Mouse (Mus musculus) T-helper 1 cell (primary cell): ENCODE results near the gene Elane.
"Not testable (repeated sequence)": the region's sequence is repeated elsewhere in the genome, so short reads cannot be mapped to it uniquely, and the experiment has no call there.

ENCODE experiments used
- in situ Hi-C: fragments of 300-600 bp; cut with MboI, MseI; formaldehyde crosslinking; loops from one replicate; pipeline ENCODE4 v1.15.1; 2025; ENCODE audit warnings: high pct_unique_total_duplicates

The Elane gene

DNA sequence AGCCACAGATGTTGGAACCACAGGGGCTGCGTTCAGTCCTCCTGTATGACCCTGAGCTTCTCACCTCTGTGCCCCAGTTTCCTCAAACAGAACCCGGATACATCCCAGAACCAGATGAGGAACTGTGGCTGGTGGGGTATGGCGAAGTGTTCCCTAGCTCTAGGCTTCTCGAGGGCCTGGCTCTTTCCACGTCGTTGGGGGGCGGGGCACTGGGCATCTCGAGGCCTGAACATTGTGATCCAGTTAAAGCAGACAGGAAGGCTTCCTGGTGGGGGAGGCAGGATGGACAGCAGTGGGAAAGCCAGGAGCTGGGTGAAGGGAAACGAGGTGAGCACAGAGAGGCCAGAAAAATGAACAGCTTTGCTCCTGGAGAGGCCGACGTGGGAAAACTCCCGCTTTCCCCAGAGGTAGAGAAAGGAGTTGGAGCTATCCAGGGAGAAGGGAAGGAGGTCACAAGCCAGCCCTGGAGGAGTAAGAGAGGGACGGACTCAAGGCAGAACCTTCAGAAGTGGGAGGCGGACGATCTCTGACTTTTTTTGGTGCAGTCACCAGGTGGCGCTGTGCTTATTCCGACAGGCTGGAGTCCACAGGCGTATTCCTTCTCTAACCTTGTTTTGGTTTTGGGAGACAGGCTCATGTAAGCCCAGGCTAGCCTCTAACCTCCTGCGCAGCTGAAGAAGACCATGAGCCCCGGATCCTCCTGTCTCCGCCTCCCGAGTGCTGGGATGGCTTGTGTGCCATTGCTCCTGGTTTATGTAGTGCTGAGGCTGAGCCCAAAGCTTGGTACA is 2.6 kb upstream of the Elane start:
- in situ Hi-C loops: no loop called here

DNA sequence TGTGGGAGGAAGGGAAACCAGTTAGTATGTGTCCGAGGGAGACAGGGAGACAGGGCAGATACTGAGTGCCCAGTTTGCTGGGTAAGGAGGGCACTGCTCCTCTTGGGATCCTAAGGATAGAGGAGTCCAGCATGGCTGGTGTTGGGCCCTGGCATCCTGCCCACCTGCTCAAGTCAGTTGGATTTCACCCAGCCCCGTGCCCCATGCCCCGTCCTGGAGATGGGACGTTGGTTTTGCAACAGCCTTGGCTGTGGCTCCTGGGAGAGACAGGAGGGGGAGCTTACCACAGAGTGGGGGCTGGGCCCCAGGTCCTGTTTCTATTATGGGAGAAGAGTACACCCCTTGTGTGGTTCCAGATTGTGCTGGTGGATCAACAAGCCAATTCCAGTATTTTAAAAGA is 1.6 kb upstream of the Elane start:
- in situ Hi-C loops: no loop called here

DNA sequence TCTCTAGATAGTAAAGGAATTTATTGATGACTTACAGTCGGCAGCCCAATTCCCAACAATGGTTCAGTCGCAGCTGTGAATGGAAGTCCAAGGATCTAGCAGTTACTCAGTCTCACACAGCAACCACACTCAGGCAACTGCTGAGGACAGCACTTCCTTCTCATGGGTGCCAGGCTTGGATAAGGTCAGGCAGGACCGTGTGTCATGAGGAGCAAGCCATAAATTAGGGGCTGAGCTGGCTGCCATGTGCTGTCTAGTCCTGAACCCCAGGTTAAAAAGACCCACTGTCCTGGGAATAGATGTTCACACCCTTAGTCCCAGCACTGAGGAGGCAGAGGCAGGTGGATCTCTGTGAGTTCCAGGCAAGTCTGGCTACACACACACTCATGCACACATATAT is 1.1 kb upstream of the Elane start:
- in situ Hi-C loops: loop anchor here (5.0 kb wide), 1 partner anchor 67 kb away; no protein-coding TSS in a partner anchor

DNA sequence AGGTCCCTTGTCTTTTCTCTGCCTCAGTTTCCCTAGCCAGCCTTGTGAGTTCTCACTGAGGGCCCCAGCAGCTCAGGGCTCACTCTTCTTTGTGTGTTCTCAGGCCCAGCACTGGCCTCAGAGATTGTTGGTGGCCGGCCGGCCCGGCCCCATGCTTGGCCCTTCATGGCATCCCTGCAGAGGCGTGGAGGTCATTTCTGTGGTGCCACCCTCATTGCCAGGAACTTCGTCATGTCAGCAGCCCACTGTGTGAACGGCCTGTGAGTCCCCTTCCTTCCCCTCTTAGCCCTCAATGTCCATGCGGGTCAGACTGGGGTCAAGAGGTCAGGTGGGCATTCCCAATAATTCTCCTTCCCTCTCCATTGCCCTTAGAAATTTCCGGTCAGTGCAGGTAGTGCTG is 564 bp downstream of the Elane start:
- in situ Hi-C loops: loop anchor here (5.0 kb wide), 1 partner anchor 66 kb away; no protein-coding TSS in a partner anchor

GRCm38 (mm10) chr10:79889386-79889785 is 3.3 kb downstream of the Elane start:
- in situ Hi-C loops: loop anchor here (5.0 kb wide), 1 partner anchor 63 kb away; no protein-coding TSS in a partner anchor

DNA sequence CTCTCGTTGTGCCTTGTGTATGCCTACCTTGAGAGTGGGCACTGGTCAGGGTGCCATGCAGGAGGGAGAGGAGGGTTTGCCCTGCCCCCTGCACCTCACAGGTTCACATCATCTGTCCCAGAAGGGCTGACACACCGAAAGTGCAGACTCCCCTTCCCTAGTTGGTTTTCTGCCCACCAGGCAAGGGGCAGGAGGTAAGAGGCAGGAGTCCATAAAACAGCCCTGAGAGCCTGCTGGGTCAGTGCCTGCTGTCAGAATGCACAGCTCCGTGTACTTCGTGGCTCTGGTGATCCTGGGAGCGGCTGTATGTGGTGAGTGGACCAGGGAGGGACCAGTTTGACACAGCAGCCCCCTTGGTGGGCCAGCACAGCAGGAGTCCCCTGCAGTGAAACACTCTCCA is 4.6 kb downstream of the Elane start, which contains the start of gene Cfd:
Gene Cfd (plus strand): TSS at position 184 of the 400 bp plus-strand sequence.
- in situ Hi-C loops: no loop called here

DNA sequence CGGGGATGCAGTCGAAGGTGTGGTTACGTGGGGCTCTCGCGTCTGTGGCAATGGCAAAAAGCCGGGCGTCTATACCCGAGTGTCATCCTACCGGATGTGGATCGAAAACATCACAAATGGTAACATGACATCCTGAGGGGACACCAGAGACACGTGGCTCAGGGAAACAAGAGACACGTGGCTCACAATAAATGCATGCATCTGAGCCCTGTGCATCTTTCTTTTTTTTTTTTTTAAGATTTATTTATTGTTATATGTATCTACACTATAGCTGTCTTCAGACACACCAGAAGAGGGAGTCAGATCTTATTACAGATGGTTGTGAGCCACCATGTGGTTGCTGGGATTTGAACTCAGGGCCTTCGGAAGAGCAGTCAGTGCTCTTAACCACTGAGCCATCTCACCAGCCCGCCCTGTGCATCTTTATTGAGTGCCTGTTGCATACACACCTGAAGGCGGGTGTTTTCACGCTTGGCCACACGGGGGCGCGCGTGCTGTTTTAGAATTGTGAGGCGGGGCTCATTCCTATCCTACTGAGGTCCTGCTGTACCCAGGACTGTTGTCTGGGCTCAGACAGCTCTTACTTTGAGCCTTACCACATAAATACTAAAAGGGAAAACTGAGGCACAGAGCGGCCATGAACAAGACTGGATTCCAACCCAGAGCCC is 6.5 kb downstream of the Elane start:
- in situ Hi-C loops: not testable (repeated sequence)

DNA sequence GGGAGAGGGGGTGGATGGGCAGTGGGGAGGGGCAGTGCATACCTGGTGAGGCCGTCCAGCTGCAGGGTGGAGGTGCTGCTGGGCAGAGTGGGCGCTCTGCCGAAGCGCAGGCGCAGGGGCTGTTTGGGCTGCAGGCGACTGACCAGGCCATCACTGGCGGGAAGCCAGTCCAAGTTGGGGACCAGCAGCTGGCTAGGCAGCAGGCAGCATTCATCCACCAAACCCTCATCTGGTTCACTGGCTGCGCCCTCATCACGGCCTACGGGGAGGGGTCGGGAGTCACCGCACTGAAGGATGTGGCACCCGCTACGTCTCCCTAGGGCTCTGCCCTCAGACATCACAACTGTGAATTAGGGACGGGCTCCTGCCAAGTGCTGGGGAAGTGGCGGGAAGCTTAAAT is 10.3 kb downstream of the Elane start:
- in situ Hi-C loops: no loop called here

DNA sequence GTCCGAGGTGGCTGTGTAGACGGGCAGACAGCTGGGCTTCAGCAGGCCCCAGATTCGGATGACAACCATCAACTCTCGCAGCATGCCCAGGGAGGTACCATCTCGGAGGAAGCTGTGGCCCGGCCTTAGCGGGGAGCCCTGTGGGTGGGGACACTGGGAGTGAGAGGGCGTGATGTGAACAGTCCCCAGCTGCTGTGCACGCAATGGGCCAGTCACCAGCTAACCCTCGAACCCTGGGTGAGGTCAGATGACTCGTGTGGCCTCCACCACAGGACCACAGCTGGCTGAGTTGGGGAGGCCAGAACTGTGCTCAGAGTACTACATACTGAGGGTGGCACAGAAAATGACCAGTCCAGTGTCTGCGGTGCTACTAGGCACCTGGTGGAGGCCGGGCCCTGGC is 10.8 kb downstream of the Elane start:
- in situ Hi-C loops: no loop called here

GRCm38 (mm10) chr10:79897316-79898245 is 11.5 kb downstream of the Elane start:
- in situ Hi-C loops: no loop called here

DNA sequence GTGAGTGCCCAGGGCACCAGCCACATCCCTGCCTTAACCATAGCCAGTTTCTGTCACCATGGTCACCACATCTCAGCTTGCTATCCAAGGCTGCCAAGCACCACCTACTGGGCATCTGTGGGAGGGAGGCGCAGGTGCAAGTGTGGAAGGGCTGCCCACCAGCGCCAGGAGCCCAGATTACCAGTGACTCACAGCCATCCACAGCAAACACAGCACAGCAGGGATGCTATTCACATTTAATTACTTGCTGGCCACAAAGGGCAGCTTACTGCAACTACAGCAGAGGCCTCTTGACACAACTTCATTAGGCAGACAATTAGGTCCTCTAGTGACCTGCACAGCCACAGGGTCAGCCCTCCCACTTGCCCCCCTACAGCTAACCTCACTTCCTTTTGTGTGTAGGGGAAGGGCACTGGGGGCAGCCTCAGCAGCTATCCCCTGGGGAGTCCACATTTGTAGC is 14.9 kb downstream of the Elane start:
- in situ Hi-C loops: no loop called here

GRCm38 (mm10) chr10:79906712-79907111 is 20.7 kb downstream of the Elane start:
- in situ Hi-C loops: no loop called here

DNA sequence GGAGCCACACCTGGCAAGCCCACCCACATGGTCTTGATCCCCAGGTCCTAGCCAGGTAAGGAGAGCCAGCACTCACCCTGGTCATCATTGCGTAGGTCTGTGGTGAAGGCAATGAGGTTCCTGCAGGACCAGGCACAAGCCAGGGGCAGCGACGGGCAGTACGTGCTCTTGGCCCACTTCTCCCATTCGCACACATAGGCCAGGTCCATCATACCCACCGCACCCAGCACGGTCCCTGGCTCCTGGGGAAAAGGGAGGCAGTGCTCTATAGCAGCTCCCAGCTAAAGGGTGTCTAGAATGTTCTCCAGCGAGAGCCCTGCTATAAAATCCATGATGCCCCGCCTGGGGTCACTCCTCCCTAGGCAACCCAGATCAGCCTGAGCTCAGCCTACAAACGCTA is 21.4 kb downstream of the Elane start:
- in situ Hi-C loops: no loop called here

DNA sequence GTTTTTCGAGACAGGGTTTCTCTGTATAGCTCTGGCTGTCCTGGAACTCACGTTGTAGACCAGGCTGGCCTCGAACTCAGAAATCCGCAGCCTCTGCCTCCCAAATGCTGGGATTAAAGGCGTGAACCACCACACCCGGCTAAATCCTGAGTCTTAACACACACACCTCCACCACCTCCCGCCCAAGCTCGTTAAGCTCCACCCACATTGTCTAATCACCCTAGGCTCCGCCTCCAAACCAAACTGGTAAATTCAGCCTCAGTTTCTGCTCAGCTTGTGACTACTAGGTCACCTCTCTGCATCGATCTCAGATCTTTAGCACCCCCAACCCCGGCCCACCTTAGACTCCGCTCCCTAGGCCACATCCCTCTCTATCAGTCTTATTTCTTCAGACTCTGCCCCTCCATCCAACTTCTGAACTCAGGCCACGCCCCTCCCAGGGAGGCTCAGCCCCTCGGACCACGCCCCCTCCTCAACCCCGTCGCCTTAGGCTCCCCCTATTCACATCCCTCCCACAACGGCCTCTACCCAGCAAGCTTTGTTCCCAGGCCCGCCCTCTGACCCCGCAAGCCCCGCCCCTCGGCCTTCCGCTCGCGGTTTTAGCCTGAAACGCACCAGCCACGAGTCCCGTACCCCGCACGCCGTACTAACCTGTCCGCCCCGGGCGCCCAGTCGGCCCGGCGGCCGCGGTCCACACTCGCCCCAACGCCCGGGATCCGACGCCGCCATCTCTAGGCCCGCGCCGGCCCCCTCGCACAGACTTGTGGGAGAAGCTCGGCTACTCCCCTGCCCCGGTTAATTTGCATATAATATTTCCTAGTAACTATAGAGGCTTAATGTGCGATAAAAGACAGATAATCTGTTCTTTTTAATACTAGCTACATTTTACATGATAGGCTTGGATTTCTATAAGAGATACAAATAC is 22.4 kb downstream of the Elane start, which contains the start of gene Med16:
Gene Med16 (minus strand): TSS at position 757 of the 925 bp plus-strand sequence.
- in situ Hi-C loops: no loop called here

GRCm38 (mm10) chr10:79909092-79909922 is 23.3 kb downstream of the Elane start:
- in situ Hi-C loops: no loop called here

DNA sequence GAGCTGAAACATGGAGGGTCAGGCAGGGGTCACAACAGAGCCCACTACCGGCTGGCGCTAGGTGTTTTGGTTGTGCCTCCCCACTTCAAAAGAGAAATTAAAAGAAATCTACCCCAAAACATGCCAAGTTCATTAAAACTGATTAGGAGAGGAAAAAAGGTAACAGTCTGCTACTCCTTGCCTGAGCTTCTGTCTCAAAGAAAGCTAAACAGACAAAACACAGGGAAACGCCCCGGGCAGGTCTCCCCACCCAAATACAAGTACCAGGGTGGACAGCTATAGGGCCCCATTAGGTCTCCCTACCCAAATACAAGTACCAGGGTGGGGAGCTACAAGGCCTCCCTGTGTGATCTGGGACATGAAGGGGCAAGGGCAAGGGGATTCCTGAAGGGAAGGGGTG is 24.5 kb downstream of the Elane start, which contains the start of gene Gm26602:
Gene Gm26602 (plus strand): TSS at position 301 of the 400 bp plus-strand sequence.
- in situ Hi-C loops: loop anchor here (10.0 kb wide), 1 partner anchor 1336 kb away; the partner anchor contains the start of gene Ilvbl

- in situ Hi-C loops: loop anchor here (10.0 kb wide), 1 partner anchor 1338 kb away; the partner anchor contains the start of gene Ilvbl
Measured at GRCm38 (mm10) chr10:79912412-79912811, 26.4 kb downstream of the Elane start.

GRCm38 (mm10) chr10:79914131-79914947 is 28.3 kb downstream of the Elane start:
- in situ Hi-C loops: loop anchor here (10.0 kb wide), 1 partner anchor 1340 kb away; the partner anchor contains the start of gene Ilvbl
